Mouse (Mus musculus): ENCODE measurements around the gene Msx1. TPM values are rescaled to one million over a fixed set of nuclear protein-coding genes. Genes with fewer than 3 reads are reported as not detected.

The Msx1 gene
- total RNA-seq, 4 experiments from 2014 or later: 2.9 to 4.5 (median 3.9) TPM

DNA sequence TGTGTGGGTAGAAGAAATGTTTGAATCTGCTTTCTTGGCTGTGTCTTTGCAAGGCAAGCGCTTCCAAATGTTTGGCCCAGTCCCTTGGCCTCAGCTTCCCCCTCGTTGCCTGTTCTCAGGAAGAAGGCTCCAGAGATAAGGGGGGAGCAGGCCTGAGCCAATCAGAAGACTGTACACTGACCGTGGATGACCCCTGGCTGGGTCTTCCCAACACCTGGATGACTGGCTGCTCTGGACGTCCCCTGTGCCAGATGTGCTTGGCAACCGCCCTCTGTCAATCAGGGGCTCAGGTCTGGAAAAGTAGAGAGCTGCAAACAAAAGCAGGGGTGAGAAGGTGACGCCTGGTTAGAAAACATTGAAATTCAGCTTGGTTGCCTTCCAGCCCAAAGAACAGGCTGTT lies 27.1 kb downstream of the Msx1 start:
- DNase-seq (ENCODE audit: low spot score in 2 of 2): no peak

DNA sequence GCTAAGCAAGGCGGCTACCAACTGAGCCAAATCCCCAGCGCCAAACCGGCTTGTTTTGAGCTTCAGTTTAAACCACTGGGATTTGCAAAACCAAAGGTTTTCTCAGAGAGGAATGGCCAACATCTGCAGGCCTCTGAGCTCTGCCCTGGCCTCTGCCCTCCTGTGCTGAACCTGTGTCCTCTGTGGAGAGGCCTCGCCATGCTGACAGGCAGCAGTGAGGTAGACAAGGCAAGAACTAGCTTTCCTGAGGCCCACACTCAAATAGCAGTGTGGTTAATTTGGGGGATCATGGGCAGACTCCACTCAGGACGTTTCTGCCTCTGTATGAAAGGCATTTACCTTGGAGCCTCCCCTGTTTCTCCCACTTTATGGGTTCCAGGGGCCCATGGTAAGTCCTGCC lies 27.6 kb downstream of the Msx1 start:
- DNase-seq (ENCODE audit: low spot score in 2 of 2): no peak

DNA sequence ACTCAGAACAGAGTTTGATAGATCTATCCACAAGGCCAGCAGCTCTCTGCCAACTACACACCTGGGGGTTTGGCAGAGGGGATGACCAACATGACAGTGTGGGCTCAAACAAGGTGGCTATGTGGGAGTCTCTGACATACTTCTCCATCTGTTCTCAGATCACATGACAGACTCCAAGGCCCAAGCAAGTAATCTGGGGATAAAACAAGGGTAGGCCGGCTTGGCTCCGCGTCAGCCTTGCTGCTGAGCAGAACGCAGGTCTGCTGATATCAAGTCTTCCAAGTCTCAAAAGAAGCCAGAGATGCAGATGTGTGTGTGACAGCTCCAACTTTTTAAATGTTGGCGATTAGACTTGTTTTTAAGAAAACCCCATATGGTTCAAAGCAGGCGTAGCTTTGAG lies 28.7 kb downstream of the Msx1 start:
- DNase-seq (ENCODE audit: low spot score in 2 of 2): no peak

DNA sequence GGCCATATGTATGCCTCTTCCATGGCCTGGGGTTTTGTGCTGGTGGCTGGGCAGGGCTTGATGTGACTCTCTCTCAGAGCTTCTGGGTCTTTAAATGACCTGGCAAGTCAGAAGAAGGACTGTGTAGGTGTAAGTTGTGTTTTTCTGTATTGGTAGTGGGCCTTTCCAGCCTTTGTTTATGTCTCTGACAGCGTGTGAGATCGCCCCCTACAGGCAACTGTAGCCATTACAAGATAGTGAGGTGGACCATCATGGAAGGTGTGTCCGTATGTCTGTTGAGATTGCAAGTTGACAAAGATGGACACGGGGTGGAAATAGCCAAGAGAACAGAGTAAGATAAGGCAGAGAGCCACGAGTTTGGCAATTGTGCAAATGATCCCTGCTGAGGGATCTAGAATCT lies 32.2 kb downstream of the Msx1 start:
- no peak for DNase-seq (ENCODE audit: low spot score in 2 of 2)

DNA sequence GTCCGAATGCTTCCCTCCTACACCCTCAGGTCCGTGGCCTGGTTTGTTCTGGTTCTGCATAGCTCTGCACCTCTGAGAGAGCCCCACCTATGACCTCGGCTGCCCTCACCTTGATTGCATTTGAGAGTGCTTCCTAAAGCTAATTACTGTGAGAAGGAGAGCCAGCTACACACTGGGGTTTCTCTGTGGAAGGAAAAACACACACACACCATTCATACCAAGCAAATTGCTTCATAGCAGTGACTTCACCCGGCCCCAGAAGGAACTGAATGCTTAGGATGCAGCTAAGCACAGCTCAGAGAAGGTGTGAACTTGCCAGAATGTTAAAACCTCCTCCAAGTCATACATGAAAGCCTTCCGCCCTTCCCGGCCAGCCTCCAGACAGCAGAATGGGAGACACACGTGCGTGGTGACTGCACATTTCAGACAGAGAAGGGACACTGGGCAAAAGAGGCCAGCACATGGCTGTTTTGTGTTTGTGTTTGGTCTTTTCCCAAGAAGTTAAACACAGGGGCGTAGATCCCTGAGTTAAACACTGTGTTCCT lies 39.5 kb downstream of the Msx1 start:
- no peak for DNase-seq (ENCODE audit: low spot score in 2 of 2)

DNA sequence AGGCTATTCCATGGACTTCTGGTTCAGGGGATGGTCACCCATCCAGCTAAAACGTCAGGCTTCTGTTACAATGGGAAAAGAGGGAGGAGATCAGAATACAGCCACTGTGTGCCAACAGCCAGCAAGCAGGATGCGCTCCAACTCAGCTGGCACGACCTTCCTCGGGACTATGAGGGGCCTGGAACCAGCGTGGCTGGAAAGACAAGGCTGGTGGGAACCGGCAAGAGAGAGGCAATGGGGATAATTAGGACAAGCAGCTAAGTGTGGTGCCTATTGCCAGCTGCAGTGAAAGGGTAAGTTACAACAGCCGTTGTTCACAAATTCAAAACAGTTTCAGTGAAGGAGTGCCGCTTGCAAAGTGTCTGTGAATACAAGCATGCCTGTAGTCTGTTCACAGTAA lies 41.1 kb downstream of the Msx1 start:
- peak in 1 of 2 experiments; percentile 19 for DNase-seq (ENCODE audit: low spot score in 2 of 2)

DNA sequence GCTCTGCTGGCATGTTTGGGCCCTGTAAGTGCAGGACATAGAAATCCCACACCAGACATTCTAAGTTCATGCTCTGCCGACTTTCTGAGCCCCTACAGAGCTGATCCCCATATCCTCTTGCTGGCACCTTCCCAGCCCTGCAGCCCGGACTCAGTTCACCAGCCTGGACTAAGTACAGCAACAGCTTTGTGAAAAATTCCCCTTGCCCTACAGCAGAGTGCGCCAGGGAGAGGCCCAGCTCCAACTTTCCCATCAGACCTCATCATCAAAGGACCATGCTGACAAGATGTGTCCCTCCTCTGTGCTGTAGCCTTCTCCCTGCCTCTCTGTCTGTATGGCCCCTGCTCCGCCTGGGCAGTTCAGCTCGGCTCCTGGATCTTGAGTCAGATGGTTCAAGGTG lies 48.7 kb downstream of the Msx1 start:
- no peak for DNase-seq (ENCODE audit: low spot score in 2 of 2)

DNA sequence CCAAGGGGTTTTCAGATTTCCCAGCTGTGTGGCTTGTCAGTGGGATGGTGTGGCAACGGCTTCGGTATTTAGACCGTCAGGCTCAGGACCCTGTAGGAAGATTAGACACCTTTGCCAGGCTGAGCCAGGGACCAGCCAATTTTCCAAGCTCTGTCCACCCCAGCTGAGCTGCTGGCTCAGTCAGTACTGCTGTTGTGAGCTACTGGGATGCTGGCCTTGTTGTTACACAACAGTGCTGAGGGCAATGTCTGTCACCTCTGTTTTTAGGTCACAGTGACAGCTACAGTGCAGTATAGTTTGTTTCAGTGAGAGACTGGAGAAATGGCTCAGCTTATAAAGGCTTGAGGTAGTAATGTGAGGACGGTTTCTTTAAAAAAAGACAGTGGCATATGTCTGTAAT lies 50.4 kb downstream of the Msx1 start:
- no peak for DNase-seq (ENCODE audit: low spot score in 2 of 2)

DNA sequence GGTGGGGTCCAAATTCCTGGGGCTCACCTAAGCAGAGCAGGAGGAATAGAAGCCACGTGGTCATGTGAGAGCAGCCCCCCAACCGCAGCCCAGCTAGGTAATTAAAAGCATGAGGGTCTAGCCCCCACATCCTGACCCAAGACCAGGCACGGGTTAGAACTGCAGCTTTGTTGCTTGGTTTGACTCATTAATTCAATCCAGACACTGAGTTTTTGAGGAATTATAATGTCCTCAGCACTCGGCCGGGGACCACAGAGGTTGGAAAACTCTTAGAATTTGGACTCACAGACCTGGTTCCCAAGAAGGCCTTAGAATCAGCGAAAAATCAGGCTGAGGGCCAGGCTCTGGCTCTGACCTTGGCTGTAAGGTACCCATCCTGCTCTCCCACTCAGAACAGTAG lies 53.5 kb downstream of the Msx1 start:
- DNase-seq (ENCODE audit: low spot score in 2 of 2): no peak

Other genes starting within 250 kb of the Msx1 start
- 1 to 10 TPM; 1.5 to 2.6 (median 2.1) TPM for gene Stk32b, start 107.4 kb downstream of the Msx1 start, total RNA-seq (2022)
- gene Cytl1, start 89.1 kb downstream of the Msx1 start, total RNA-seq (2022): 1 to 10 TPM in 3 of 4 experiments, under 1 TPM in 1; 0.95 to 2.2 (median 1.6) TPM
- gene Stx18, start 214.2 kb upstream of the Msx1 start, total RNA-seq (2022): 10 to 100 TPM; 33.7 to 39.7 (median 34.8) TPM

All from left cerebral cortex, adult 8-10 months (tissue).